Mouse (Mus musculus): ENCODE results near the gene Fam71b.

Gene Fam71b

DNA sequence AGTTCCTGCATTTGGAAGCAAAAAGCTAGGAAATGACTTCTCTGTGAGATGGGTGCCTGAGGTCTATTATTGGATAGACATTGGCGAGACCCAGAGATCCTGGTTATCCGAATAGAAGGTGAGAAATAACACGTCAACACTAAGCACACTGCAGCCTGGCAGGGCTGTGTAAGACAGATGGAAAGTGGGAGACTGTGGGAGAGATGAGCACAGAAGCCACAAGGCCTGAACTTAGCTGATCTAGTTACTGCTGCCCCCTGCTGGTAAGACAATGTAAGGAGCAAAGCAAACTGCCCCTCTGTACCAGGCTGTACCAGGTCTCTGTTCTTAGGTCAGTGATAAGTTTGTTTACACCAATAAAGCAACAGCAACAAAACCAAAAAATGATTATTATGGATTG is 34.8 kb downstream of the Fam71b start:
- peak; percentile 60 for DNase-seq (ENCODE audit: low spot score)

DNA sequence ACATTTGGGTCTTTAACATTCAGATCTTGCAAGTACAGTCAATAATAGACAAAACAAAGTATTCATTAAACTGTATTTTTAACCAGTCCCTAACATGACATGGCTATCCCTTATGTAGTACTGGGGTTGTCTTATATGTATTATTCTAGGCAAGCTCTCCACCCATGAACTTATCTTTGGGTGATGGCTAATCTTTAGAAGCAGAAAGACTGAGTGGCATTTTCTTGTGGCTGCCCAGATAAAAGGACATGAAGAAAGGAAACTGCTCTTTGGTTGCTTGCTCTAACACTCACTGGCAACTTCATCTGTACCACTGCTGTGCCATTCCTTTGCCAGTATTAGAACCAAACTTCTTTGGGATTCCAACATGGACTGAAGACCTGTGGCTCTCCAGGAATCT is 39.0 kb downstream of the Fam71b start:
- no peak for DNase-seq (ENCODE audit: low spot score)

- peak; percentile 88 for DNase-seq (ENCODE audit: low spot score)
Observed at GRCm38 (mm10) chr11:46436760-46437458, 40.5 kb downstream of the Fam71b start, which contains the start of gene Med7. Gene Med7, plus strand, starts transcription at chr11:46436925.

- DNase-seq (ENCODE audit: low spot score) = no peak
Observed at GRCm38 (mm10) chr11:46437459-46438000, 41.2 kb downstream of the Fam71b start.

DNA sequence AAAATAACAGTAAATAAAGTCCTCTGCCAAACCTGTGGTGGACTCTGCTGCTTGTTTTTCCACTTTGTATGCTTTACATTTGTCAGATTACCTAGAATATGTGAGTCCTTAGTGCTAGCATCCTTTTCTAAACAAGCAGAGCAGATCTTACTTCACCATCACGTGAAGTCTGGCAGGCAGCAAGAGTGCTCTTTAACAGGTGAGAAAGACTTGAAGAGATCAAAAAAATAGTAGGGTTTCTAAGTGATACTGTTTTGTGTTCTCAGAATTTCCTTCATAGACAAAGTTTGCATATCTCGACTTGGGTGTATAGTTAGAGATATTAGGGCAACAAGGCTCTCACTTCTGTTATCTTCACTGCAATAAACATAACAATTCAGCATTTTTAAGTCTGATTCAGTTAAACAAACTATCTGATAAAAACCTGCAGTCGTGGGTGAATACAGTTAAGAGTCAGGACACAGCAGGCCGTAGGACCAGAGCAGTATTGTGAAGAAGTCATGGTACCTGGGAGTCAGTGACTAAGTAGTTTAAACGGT is 42.7 kb downstream of the Fam71b start:
- no peak for DNase-seq (ENCODE audit: low spot score)

GRCm38 (mm10) chr11:46441774-46442173 is 45.4 kb downstream of the Fam71b start:
- DNase-seq (ENCODE audit: low spot score) = no peak

DNA sequence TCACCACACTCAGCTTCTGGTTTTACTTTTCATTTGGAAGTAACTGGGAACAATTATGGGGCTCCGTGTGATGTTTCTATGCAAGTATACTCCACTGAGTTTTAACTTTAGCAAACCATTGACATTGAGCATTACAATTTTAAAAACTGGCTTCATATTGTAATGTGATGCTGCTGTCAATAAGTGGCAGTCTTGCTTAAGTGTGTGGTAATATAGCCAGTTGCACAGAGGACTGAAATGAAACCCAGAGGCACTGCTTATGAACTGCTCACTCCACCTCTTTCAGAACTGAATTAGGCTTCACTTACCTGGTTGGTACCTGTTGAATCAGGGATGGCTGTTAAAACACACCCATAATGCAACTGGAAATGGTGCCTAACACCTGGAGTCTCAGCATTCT is 46.8 kb downstream of the Fam71b start:
- DNase-seq (ENCODE audit: low spot score) = no peak

DNA sequence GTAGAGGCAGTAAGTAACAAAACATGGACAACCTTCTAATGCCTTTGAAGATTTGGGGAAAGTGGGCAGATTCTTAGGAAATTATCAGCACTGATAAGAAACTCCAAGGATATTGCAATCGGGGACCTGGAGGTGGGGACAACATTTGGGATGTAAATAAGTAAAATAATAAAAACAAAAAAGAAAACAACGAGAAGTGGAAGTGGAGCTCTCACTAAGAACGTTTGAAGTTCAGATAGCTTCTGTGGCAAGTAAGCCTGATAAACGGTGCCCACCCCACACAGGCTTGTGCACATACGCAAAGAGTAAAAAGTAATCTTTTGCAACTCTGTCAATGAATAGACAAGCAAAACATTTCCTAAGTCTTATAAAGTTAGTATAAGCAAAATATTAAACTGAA is 47.6 kb downstream of the Fam71b start:
- DNase-seq (ENCODE audit: low spot score) = no peak

DNA sequence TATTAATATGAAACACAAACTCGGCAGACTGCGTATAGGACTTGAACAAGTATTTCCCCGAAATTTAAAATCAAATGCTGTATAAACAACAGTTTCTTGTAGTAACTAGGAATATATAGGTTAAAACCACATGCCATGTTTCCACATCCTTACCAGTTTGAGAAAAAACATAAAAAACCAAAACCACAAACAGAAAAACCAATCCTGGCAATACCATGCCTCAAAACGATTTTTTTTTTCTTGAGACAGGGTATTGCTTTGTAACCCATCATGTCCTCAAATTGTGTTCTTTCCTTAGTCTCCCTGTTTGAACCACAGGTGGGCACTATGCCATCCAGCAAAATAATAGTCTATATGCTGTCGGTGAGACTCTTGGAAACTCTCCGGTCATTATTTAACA is 49.8 kb downstream of the Fam71b start:
- DNase-seq (ENCODE audit: low spot score) = no peak

DNA sequence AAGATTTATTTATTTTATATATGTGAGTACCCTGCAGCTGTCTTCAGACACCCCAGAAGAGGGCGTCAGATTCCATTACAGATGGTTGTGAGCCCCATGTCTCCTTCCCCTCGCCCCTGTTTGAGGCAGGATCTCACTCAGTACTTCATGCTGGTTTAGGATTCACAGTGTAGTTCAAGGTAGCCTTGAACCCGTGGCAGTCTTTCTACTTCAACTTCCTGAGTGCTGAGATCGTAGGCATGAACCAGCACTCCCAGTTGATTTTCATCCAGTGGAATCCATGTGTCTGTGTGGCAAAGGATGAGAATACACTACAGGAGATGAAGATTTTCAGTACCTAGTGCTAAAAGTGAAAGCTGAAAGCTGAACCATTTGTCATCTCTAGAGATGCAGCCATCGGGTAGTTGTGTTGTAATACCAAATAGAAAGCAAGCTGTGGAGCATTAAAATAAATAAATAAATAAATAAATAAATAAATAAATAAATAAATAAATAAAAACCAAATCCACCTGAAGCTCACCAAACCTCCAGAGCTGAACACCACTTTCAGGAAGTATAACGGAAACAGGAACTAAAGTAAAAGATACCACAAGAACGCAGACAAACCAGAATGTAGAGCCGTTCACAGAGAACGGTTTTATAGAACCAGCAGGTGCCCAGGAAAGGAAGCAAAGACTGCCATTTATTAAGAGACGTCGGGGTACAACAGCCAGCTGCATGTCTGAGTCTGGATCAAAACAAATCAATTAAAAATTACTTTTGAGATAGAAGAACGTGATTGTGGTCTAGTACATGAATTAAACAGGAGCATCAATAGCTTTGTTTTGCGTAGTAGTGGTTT is 51.5 kb downstream of the Fam71b start:
- DNase-seq (ENCODE audit: low spot score) = no peak

GRCm38 (mm10) chr11:46449461-46450080 is 53.2 kb downstream of the Fam71b start:
- DNase-seq (ENCODE audit: low spot score) = no peak

DNA sequence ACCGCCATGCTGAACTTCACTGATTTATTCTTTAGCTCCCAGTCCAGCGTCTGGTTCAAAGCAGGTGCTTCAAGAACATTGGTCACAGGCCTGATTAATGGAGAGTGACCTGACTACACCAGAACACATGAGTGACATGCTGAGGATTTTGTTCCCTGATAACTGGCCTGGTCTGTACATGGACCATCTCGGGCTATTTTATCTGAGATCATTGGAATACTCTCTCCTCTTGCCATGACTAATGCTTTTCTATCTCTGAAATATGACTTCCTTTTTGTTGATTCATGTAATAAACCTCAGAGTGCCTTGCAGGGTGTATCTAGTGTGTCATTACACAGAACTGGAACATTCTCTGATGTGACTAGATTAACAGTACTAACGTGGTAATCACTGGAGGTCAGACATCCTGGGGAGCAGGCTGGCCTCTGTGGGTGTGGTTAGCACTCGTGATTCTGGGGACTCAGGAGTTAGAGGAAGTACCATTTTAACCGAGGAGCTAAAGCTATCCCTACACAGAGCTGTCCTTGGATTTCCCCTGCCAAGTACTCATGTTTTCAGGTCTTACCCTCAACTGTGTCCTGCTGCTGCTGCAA is 58.2 kb downstream of the Fam71b start, which contains the start of gene Havcr2:
TSS of gene Havcr2 (plus strand) at position 483 of the 593 bp plus-strand sequence.
- DNase-seq (ENCODE audit: low spot score) = no peak
